11 mouse cellular contexts compared by ENCODE assay signal in genomic region chr15:10723507-10723906, GRCm38 (mm10). TPM values are rescaled to one million over a fixed set of nuclear protein-coding genes. Genes with fewer than 3 reads are reported as not detected.
DNase-seq lines count a peak whose midpoint lies in the region; ATAC-seq and TF ChIP-seq lines count a peak whose summit lies in the region.
"Had no signal": no experiment of that assay in that cellular context is flagged by ENCODE, and none has a peak within 500 bp of the region (broad histone marks: within the 10 kb centered on the region; RNA-seq: fewer than 3 reads in every experiment).

No protein-coding gene starts in this region.

- H3K9ac ChIP-seq in kidney, postnatal 0 days (ENCODE audit: low read depth, low read length), result no peak overlapping the region

- no peaks in the 10 kb centered on the region for H3K36me3 ChIP-seq in kidney, postnatal 0 days (ENCODE audit: insufficient read depth, low read length)
- H3K36me3 ChIP-seq in thymus, adult 2 months (ENCODE audit: control insufficient read depth, insufficient read depth, low read length), result no peaks in the 10 kb centered on the region

- TF ChIP-seq POLR2A in thymus, adult 2 months (IDR thresholded peaks at IDR 0.05; ENCODE audit: control insufficient read depth, extremely low read depth, insufficient read depth, low read length, poor library complexity), result no peak

- no peak overlapping the region for H3K4me2 ChIP-seq in kidney, postnatal 0 days (ENCODE audit: low read length)

- H3K27me3 ChIP-seq in kidney, postnatal 0 days (ENCODE audit: insufficient read depth, low read length), result no peaks in the 10 kb centered on the region
- H3K27me3 ChIP-seq in thymus, adult 2 months (ENCODE audit: control insufficient read depth, insufficient read depth, low read length), result no peaks in the 10 kb centered on the region

- no peak overlapping the region for H3K27ac ChIP-seq in kidney, postnatal 0 days
- H3K27ac ChIP-seq in thymus, adult 2 months (ENCODE audit: control insufficient read depth, insufficient read depth, low read length), result no peak overlapping the region

- peaks cover 8% of the 10 kb centered on the region; the same call in 1 of the 2 replicates for H3K4me1 ChIP-seq in kidney, postnatal 0 days (replicated peaks; ENCODE audit: insufficient read depth, low read length)
- H3K4me1 ChIP-seq in thymus, adult 2 months (replicated peaks; ENCODE audit: control insufficient read depth, insufficient read depth, low read length), result peaks cover 4% of the 10 kb centered on the region

- DNase-seq in kidney, postnatal 0 days (ENCODE audit: low spot score), result no peak
- DNase-seq in kidney, adult 11 months, result no peak
- peak; percentile 33 for DNase-seq in thymus, postnatal 0 days (ENCODE audit: low spot score)
- DNase-seq in thymus, adult 2 months, result no peak
- DNase-seq in cerebellum, adult 18-20 months, result no peak
- DNase-seq in layer of hippocampus, adult 9-10 months (ENCODE audit: low spot score), result no peak
- DNase-seq in gastrocnemius, postnatal 14 days, result no peak
- DNase-seq: kidney, adult 18-20 months; right cerebral cortex, adult 18-20 months had no signal

- intact Hi-C loops in gastrocnemius, postnatal 14 days (cut with DNase I; ENCODE audit: low total_unique reads), result no loop called here

- ATAC-seq in kidney, postnatal 0 days (replicated peaks; ENCODE audit: low FRiP score, low read depth), result 0 out of 2 replicates have a peak, but pooled peaks have one; percentile 10
- peak; percentile 70 for ATAC-seq in granulocyte monocyte progenitor cell, adult 5-6 weeks (replicated peaks; ENCODE audit: poor library complexity, severe bottlenecking)

- WGBS in kidney, postnatal 0 days, result 54% methylated on average over 1 of the region's 1 CpGs
- 6% methylated on average over 1 of the region's 1 CpGs for WGBS in thymus, adult 2 months

- H3K9me3 ChIP-seq in kidney, postnatal 0 days (replicated peaks; ENCODE audit: low read length), result no peaks in the 10 kb centered on the region

- no peak overlapping the region for H3K4me3 ChIP-seq in kidney, postnatal 0 days (replicated peaks; ENCODE audit: low read depth, low read length)
- no peak overlapping the region for H3K4me3 ChIP-seq in thymus, adult 2 months (ENCODE audit: control insufficient read depth, insufficient read depth, low read length)
- H3K4me3 ChIP-seq: myocyte had no signal

- no peak for TF ChIP-seq CTCF in kidney, postnatal 0 days (IDR thresholded peaks at IDR 0.05; ENCODE audit: low read depth)
- no peak for TF ChIP-seq CTCF in thymus, adult 2 months (IDR thresholded peaks at IDR 0.05; ENCODE audit: borderline replicate concordance, control insufficient read depth, extremely low read depth, insufficient read depth, low read length, poor library complexity)

RNA-seq across cellular contexts. Expression of gene Rai14, which starts 9.1 kb away (rescaled TPM):
- polyA plus RNA-seq in kidney, postnatal 0 days (2015; fragmentation: Nextera tagmentation; extraction: Ambion mirVana), result 38.5 and 42.4 TPM in 2 replicates
- polyA plus RNA-seq in thymus, postnatal 0 days (2015; fragmentation: Nextera tagmentation; extraction: Ambion mirVana), result 6.8 and 8.1 TPM in 2 replicates
- 1.3 and 1.6 TPM in 2 replicates for polyA plus RNA-seq in thymus, adult 2 months (2012; rRNA removed)
- total RNA-seq in granulocyte monocyte progenitor cell, adult 5-6 weeks (2014; fragmentation: Nextera tagmentation), result 6.1 and 6.2 TPM in 2 replicates
- 4.3 and 5.2 TPM in 2 replicates for total RNA-seq in granulocyte monocyte progenitor cell, adult 5-6 weeks (2017)
- 1 to 10 TPM; 4.1 to 4.8 TPM for total RNA-seq in gastrocnemius, postnatal 14 days (2021)
